Mouse (Mus musculus): Measurements from ENCODE around the gene Focad. TPM values are rescaled to one million over a fixed set of nuclear protein-coding genes. Genes with fewer than 3 reads are reported as not detected.

The Focad gene
- polyA plus RNA-seq, 1 experiment = 3.7 TPM

GRCm38 (mm10) chr4:88197244-88197643, 102.8 kb downstream of the Focad start:
- peaks cover 15% of the 10 kb centered on the region for H3K4me1 ChIP-seq (ENCODE audit: control insufficient read depth, insufficient read depth, low read length)
- no peak overlapping the region for H3K27ac ChIP-seq (ENCODE audit: insufficient read depth, low read depth, low read length)
- TF ChIP-seq POLR2A (IDR thresholded peaks at IDR 0.05; ENCODE audit: borderline replicate concordance, low read depth, low read length) = no peak
- TF ChIP-seq CTCF (IDR thresholded peaks at IDR 0.05; ENCODE audit: low read depth, low read length) = no peak
- no peak overlapping the region for H3K4me3 ChIP-seq (ENCODE audit: insufficient read depth, low read length)

- TF ChIP-seq CTCF (IDR thresholded peaks at IDR 0.05; ENCODE audit: low read depth, low read length) = no peak
- Histone ChIP-seq H3K27ac (ENCODE audit: insufficient read depth, low read depth, low read length) (no peak overlapping the region), H3K4me3 (ENCODE audit: insufficient read depth, low read length) (no peak overlapping the region), H3K4me1 (ENCODE audit: control insufficient read depth, insufficient read depth, low read length) (peaks cover 15% of the 10 kb centered on the region)
Measured at GRCm38 (mm10) chr4:88199186-88199585, 104.8 kb downstream of the Focad start.

- H3K4me3 ChIP-seq (ENCODE audit: insufficient read depth, low read length) = no peak overlapping the region
- peaks cover 15% of the 10 kb centered on the region for H3K4me1 ChIP-seq (ENCODE audit: control insufficient read depth, insufficient read depth, low read length)
- no peak for TF ChIP-seq CTCF (IDR thresholded peaks at IDR 0.05; ENCODE audit: low read depth, low read length)
- H3K27ac ChIP-seq (ENCODE audit: insufficient read depth, low read depth, low read length) = no peak overlapping the region
Measured at GRCm38 (mm10) chr4:88201047-88201446, 106.6 kb downstream of the Focad start.

- no peak overlapping the region for H3K4me3 ChIP-seq (ENCODE audit: insufficient read depth, low read length)
- H3K27ac ChIP-seq (ENCODE audit: insufficient read depth, low read depth, low read length) = no peak overlapping the region
- TF ChIP-seq CTCF (IDR thresholded peaks at IDR 0.05; ENCODE audit: low read depth, low read length) (no peak), POLR2A (IDR thresholded peaks at IDR 0.05; ENCODE audit: borderline replicate concordance, low read depth, low read length) (no peak)
- H3K4me1 ChIP-seq (ENCODE audit: control insufficient read depth, insufficient read depth, low read length) = peaks cover 14% of the 10 kb centered on the region
Measured at GRCm38 (mm10) chr4:88208676-88209075, 114.2 kb downstream of the Focad start.

- no peak for TF ChIP-seq POLR2A (IDR thresholded peaks at IDR 0.05; ENCODE audit: borderline replicate concordance, low read depth, low read length)
- no peak for TF ChIP-seq CTCF (IDR thresholded peaks at IDR 0.05; ENCODE audit: low read depth, low read length)
- Histone ChIP-seq H3K4me3 (ENCODE audit: insufficient read depth, low read length) (no peak overlapping the region), H3K27ac (ENCODE audit: insufficient read depth, low read depth, low read length) (no peak overlapping the region), H3K4me1 (ENCODE audit: control insufficient read depth, insufficient read depth, low read length) (peaks cover 14% of the 10 kb centered on the region)
Measured at GRCm38 (mm10) chr4:88209351-88209814, 115.0 kb downstream of the Focad start.

- TF ChIP-seq POLR2A (IDR thresholded peaks at IDR 0.05; ENCODE audit: borderline replicate concordance, low read depth, low read length) (no peak), CTCF (IDR thresholded peaks at IDR 0.05; ENCODE audit: low read depth, low read length) (no peak)
- Histone ChIP-seq H3K4me1 (ENCODE audit: control insufficient read depth, insufficient read depth, low read length) (peaks cover 21% of the 10 kb centered on the region), H3K27ac (ENCODE audit: insufficient read depth, low read depth, low read length) (no peak overlapping the region), H3K4me3 (ENCODE audit: insufficient read depth, low read length) (no peak overlapping the region)
Measured at GRCm38 (mm10) chr4:88210602-88211001, 116.2 kb downstream of the Focad start.

GRCm38 (mm10) chr4:88211200-88211885, 116.9 kb downstream of the Focad start:
- no peak overlapping the region for H3K4me3 ChIP-seq (ENCODE audit: insufficient read depth, low read length)
- TF ChIP-seq CTCF (IDR thresholded peaks at IDR 0.05; ENCODE audit: low read depth, low read length) = no peak
- no peak for TF ChIP-seq POLR2A (IDR thresholded peaks at IDR 0.05; ENCODE audit: borderline replicate concordance, low read depth, low read length)

GRCm38 (mm10) chr4:88213895-88214294, 119.5 kb downstream of the Focad start:
- Histone ChIP-seq H3K27ac (ENCODE audit: insufficient read depth, low read depth, low read length) (peak overlapping the region; percentile 80), H3K4me1 (ENCODE audit: control insufficient read depth, insufficient read depth, low read length) (peaks cover 28% of the 10 kb centered on the region), H3K4me3 (ENCODE audit: insufficient read depth, low read length) (no peak overlapping the region)
- TF ChIP-seq POLR2A (IDR thresholded peaks at IDR 0.05; ENCODE audit: borderline replicate concordance, low read depth, low read length) (no peak), CTCF (IDR thresholded peaks at IDR 0.05; ENCODE audit: low read depth, low read length) (no peak)

More at GRCm38 (mm10) chr4:88211200-88211885, 116.9 kb downstream of the Focad start:
- peaks cover 23% of the 10 kb centered on the region for H3K4me1 ChIP-seq (ENCODE audit: control insufficient read depth, insufficient read depth, low read length)
- H3K27ac ChIP-seq (ENCODE audit: insufficient read depth, low read depth, low read length) = no peak overlapping the region

- Histone ChIP-seq H3K4me3 (ENCODE audit: insufficient read depth, low read length) (no peak overlapping the region), H3K4me1 (ENCODE audit: control insufficient read depth, insufficient read depth, low read length) (peaks cover 21% of the 10 kb centered on the region), H3K27ac (ENCODE audit: insufficient read depth, low read depth, low read length) (no peak overlapping the region)
- TF ChIP-seq POLR2A (IDR thresholded peaks at IDR 0.05; ENCODE audit: borderline replicate concordance, low read depth, low read length) = no peak
- TF ChIP-seq CTCF (IDR thresholded peaks at IDR 0.05; ENCODE audit: low read depth, low read length) = no peak
Measured at GRCm38 (mm10) chr4:88218286-88218685, 123.9 kb downstream of the Focad start.

GRCm38 (mm10) chr4:88218797-88219196, 124.4 kb downstream of the Focad start:
- H3K4me3 ChIP-seq (ENCODE audit: insufficient read depth, low read length) = no peak overlapping the region
- peaks cover 19% of the 10 kb centered on the region for H3K4me1 ChIP-seq (ENCODE audit: control insufficient read depth, insufficient read depth, low read length)
- TF ChIP-seq CTCF (IDR thresholded peaks at IDR 0.05; ENCODE audit: low read depth, low read length) = no peak
- no peak overlapping the region for H3K27ac ChIP-seq (ENCODE audit: insufficient read depth, low read depth, low read length)
